Mouse (Mus musculus) layer of hippocampus, adult 2 months (tissue): ENCODE measurements around the gene Gal. TPM values are rescaled to one million over a fixed set of nuclear protein-coding genes. Genes with fewer than 3 reads are reported as not detected.

Experiments
- DNase-seq, 2 experiments: peaks; one replicate each; pipeline ENCODE4 v3.0.0; 2022; ENCODE audit warnings: low spot score in 2 of 2
- H3K27ac ChIP-seq: fragments of 200-600 bp; 2 replicates; pipeline ENCODE4 v1.8.1; 2022
- H3K4me3 ChIP-seq: fragments of 200-600 bp; 2 replicates; pipeline ENCODE4 v1.8.1; 2022; ENCODE audit warnings: mild to moderate bottlenecking
- CTCF ChIP-seq: fragments of 200-600 bp; conservative IDR thresholded peaks from 2 replicates; pipeline ENCODE4 v1.8.1; 2022; ENCODE audit warnings: antibody characterized with exemption, mild to moderate bottlenecking, moderate library complexity
- long read RNA-seq, 2 experiments: library from polyadenylated mRNA; stranded (forward); transcript quantifications; one replicate each; pipeline ENCODE4 v2.0.0; 2021; ENCODE audit warnings: borderline mapping rate in 2 of 2
- total RNA-seq, 2 experiments: library from RNA; stranded (reverse); gene quantifications; 2 replicates each; pipeline ENCODE4 v1.2.3; 2021

Gene Gal
- total RNA-seq = under 1 TPM in 1 of 2 experiments, not detected in 1; 0.79 TPM
- long read RNA-seq, experiment 1 = 0 reads
- long read RNA-seq, experiment 2, partial matches to known transcripts = 0 of 1 reads
- long read RNA-seq, experiment 2, other reads (novel, unspliced or antisense) = 0 of 1 reads

DNA sequence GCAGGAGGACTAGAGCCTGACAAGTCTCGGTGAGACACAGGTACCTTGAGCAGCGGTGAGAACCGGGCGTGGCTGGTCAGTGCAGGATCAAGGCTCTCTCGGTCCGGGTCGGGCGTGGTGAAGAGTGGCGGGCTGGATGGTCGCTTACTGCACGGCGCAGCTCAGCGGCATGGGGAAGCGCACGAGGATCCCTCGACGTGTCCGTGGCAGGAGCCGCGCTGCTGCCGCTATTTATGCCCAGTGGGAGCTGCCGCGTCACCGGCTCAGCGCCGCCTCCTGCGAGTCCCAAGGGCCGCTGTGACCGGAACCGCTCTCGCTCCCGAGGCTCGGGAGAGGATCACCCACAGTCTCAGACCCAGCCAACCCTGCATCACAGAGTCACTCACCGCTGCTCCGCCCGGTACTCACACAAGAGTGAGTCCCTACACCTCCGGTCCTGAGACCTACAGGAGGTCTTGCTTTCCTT lies at the start of gene Gal:
Gene Gal, minus strand, starts transcription at position 277 of the 466 bp plus-strand sequence.
- DNase-seq = no peak
- peak within 1 kb of the TSS; percentile 26; the same call in 1 of the 2 replicates for H3K4me3 ChIP-seq
- no peak for TF ChIP-seq CTCF
- H3K27ac ChIP-seq = no peak within 1 kb of the TSS

DNA sequence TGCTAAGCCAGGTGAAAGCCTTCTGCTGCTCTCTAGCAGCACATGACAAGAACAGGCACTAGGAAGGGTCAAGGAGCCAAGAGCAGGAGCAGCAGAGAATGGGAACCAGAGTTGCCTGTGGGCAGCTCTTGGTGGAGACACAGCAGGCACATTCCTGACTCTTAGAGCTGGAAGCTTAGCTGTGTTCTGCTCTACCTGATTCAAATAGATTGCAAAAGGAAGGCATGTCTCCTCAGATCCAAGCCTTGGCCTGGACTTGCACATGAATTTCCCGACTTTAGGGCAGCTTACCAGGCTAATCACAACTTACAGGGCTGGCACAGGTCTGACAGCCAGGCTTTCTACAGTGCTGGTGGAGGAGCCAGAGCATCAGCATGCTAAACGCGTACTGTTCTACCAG lies 45.6 kb upstream of the Gal start:
- TF ChIP-seq CTCF = no peak
- no peak overlapping the region for H3K27ac ChIP-seq
- DNase-seq = no peak
- no peak overlapping the region for H3K4me3 ChIP-seq

DNA sequence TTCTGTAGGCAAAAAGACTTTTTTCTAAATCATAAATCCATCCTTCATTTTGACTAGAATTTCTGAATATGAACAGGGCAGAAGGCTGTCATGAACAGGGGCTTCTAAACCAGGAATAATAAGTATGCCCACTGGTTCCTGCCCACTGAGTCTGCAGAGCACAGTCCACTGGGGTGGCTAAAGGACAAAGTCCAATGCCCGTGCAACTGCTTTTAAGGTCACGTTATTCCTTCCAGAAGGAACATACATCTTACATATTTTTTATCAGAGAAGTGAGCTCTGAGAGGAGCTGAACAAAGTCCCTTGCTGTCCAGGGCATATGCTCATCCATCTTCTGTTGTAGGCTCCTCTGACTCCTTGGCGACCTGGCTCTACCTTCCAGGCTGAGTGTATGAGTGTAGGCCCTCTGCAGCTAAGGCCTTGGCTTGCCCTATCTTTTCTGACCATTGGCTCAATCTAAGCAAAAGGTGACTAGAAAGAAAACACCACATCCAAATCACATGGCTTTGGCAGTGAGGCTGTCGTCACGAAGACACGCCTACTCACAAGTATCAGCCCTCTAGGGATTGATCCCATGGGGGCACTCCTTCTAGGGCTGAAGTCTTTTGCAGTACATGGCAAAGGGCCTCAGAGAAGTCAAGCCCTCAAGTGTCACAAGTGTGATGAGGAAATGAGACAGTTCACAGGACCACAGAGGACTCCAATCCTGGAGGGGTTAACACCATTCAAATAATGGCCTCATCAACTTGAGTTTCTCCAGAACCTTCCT lies 44.2 kb upstream of the Gal start:
- Histone ChIP-seq H3K4me3 (no peak overlapping the region), H3K27ac (peak overlapping the region; percentile 70; the same call in 1 of the 2 replicates)
- no peak for DNase-seq
- TF ChIP-seq CTCF = no peak

DNA sequence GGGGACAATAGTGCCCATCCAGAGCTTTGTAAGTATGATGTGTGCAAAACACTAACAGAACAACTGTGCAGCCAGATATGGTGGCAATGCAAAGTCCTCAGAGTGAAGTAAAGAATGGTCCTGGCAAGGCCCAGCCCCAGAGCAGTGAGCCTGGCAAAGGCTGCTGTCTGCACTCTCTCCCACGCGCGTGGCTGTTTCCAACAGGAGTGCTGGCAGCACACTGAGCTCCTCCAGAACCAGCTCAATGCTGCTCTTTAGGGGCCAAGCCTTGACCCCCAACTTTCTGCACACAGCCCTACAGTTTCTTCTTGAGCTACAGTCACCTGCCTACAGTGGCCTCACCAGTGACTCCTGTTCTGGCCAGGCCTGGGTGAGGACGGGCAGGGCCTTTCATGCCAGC lies 43.4 kb upstream of the Gal start:
- Histone ChIP-seq H3K4me3 (no peak overlapping the region), H3K27ac (peak overlapping the region; percentile 70; the same call in 1 of the 2 replicates)
- DNase-seq = no peak
- no peak for TF ChIP-seq CTCF

DNA sequence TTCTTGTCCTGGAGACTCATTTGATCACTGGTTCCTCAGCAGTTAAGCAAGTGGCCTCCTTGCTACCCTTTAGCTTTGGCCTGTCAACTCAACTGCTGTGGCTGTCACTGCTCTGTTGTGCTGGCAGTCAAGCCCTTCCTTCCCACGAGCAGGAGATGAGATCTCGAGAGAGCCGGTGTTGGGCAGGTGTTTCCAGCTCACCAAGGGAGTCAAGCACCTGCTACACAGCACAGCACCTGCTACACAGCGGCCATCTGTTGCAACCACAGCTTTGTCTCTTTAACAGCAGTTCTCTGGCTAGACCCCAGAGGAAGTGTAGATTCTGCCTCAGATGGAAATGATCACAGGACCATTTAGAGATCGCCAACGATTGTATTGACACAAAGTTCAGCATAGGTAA lies 37.3 kb upstream of the Gal start:
- Histone ChIP-seq H3K27ac (no peak overlapping the region), H3K4me3 (no peak overlapping the region)
- TF ChIP-seq CTCF = no peak
- no peak for DNase-seq

DNA sequence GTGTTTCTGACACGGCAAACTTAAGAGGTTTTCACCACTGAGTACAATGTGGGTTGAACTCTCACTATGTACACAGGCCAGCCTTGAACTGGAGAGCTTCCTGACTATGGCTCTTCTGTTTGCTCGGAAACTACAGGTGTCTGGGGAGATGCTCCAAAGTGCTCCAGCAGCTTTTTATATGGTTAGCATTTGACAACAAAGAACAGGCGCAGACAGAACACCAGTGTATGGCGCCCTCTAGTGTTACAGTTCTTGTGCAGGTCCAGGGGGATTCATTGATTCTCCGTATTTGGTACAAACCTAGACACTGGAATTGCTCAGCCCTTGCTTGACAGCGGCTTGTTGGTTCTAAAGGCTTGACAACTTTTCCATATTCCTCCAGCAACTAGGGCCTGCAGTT lies 36.8 kb upstream of the Gal start:
- no peak overlapping the region for H3K27ac ChIP-seq
- TF ChIP-seq CTCF = peak; percentile 96

GRCm38 (mm10) chr19:3450714-3451113 lies 36.4 kb upstream of the Gal start:
- no peak for TF ChIP-seq CTCF
- Histone ChIP-seq H3K4me3 (no peak overlapping the region), H3K27ac (no peak overlapping the region)
- no peak for DNase-seq

More for the DNA sequence above, 36.8 kb upstream of the Gal start:
- DNase-seq = peak; percentile 83 to 84
- H3K4me3 ChIP-seq = no peak overlapping the region

GRCm38 (mm10) chr19:3449248-3449647 lies 34.9 kb upstream of the Gal start:
- TF ChIP-seq CTCF = no peak
- no peak for DNase-seq
- Histone ChIP-seq H3K4me3 (no peak overlapping the region), H3K27ac (no peak overlapping the region)

GRCm38 (mm10) chr19:3447348-3447747 lies 33.0 kb upstream of the Gal start:
- Histone ChIP-seq H3K4me3 (no peak overlapping the region), H3K27ac (no peak overlapping the region)
- no peak for TF ChIP-seq CTCF
- no peak for DNase-seq

DNA sequence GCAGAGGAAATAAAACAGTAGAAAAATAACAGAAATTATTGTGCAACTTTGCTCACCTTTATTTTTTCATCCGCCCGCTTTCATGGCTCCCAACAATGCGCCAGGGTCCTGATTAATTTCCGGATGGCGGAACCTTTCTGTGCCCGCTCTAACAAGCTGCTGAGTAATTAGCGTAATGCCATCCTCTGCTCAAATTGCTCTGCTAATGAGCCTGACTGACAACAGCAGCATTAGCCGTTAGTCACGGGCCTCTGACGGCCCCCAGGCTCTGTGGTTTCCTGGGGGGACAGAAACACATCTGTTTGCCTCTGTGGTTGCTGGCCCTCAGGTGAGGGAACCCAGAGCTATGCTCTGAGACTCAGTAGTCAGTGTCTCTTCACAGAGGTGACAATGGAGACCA lies 26.7 kb upstream of the Gal start:
- DNase-seq = no peak
- no peak for TF ChIP-seq CTCF
- H3K4me3 ChIP-seq = no peak overlapping the region

GRCm38 (mm10) chr19:3440667-3441066 lies 26.3 kb upstream of the Gal start:
- no peak for DNase-seq
- no peak overlapping the region for H3K27ac ChIP-seq
- TF ChIP-seq CTCF = no peak
- H3K4me3 ChIP-seq = no peak overlapping the region

More for the DNA sequence above, 26.7 kb upstream of the Gal start:
- H3K27ac ChIP-seq = no peak overlapping the region

GRCm38 (mm10) chr19:3437980-3438379 lies 23.6 kb upstream of the Gal start:
- TF ChIP-seq CTCF = peak; percentile 55
- no peak overlapping the region for H3K4me3 ChIP-seq
- no peak overlapping the region for H3K27ac ChIP-seq
- DNase-seq = no peak

- TF ChIP-seq CTCF = peak; percentile 70
- Histone ChIP-seq H3K4me3 (no peak overlapping the region), H3K27ac (no peak overlapping the region)
- no peak for DNase-seq
Measured at GRCm38 (mm10) chr19:3436840-3437239, 22.5 kb upstream of the Gal start.

- TF ChIP-seq CTCF = no peak
- Histone ChIP-seq H3K27ac (no peak overlapping the region), H3K4me3 (no peak overlapping the region)
- no peak for DNase-seq
Measured at GRCm38 (mm10) chr19:3435824-3436223, 21.5 kb upstream of the Gal start.
